Mouse (Mus musculus): ENCODE results near the gene Sox18.

The Sox18 gene

DNA sequence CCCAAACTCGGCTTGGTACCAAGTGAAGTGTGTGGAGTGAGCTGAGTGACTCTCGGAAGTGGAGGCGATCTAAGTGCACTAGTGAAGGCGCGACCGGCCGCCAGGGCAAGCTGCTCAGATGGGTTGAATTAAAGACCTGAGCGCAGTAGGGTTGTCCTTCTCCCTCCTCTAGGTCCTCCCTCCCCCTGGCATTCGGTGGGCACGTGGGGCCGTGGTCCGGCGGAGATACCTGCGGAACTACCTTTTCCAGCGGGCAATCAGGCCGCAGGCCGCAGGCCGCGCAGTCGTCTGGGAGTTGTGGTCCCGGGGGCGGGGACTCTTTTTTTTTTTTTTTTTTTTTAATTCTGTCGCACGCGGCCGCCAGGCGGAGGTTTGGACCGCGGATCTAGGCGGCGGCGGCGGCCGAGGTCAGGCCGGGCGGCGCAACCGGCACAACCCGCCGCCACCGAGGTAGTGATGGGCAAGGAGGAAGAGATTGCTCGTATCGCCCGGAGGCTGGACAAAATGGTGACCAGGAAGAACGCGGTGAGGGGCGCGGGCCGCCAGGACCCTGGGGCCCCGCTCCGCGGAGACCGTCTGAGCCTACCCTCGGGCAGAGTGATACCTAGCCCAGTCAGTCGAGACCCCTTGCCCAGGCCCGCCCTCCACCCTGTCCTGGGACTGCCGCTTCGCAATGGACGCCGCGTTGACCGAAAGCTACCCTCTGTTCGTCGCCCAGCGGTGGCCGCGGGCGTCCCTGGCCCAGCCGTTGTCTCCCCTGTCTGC is 8.7 kb upstream of the Sox18 start, which contains the start of gene Tcea2:
Gene Tcea2, plus strand, starts transcription at position 360 of the 765 bp plus-strand sequence.
- DNase-seq: peak; percentile 85 to 89

- DNase-seq: peak; percentile 63 to 75
These were observed 7.3 kb upstream of the Sox18 start for GRCm38 (mm10) chr2:181678780-181679179.

DNA sequence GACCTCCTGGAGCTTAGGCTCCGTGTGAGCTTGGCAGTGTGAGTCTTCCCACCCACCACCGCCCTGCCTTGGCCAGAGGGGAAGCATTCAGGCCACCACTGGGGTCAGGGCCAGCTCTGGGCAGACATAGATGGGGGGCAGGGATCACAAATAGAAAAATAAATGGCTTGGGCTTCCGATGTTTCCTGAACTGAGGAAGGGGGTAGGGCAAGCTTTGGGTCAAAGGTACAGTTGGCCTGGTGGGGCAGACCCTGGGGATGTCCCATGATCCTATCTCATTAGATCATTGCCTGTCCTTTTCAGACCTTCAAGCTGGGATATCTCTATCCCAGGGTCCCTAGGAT is 6.3 kb upstream of the Sox18 start:
- no peak for DNase-seq

DNA sequence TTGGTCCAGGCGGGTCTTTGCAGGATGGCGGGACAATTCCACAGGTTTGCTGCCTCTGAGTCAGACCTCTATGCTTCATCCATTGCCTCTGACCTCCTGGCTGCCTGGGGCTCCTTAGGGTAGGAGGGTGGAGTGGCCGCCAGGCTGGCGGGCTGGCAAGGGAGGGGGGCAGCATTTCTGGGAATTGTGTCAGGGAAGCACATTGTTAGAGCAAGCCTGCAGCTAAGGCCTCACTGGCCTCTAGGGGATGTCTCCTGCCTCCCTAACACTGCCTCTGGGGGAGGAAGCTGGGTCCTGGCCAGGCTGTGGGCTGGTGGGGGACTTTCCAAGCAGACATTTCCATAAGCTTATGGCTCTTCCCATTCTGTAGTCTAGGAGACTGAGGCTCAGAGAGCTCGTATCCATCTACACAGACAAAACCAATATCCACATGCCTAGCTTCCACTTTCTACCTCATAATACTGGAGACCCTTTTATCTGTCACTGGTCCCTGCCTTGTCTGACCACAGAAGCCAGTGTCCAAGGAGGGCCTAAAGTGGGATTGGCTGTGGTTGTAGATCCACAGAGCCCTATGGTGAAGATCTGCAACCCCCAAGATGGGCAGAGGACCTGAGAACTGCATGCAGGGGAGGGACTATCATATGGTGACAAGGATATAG is 5.8 kb upstream of the Sox18 start:
- DNase-seq: no peak

DNA sequence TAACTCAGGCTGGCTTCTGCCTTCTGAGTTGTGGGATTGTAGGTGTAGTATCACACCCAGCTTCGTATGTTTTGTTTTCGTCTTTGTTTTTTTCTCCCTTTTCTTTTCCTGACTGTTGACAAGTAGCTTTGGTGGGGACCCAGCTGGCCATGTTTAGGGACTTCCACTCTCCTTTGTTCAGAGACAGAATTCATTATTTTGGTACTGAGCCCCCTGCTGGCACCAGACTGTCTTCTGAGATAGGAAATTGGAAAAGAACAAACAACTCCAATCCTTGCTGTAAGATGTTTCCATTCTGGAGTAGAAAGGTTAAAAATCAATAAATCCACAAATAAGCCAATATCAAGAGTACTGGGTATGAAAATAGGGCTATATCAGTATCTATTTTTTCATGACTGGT is 5.0 kb upstream of the Sox18 start:
- no peak for DNase-seq

- peak; percentile 44 to 64 for DNase-seq
These were observed 4.0 kb upstream of the Sox18 start for GRCm38 (mm10) chr2:181675454-181675853.

DNA sequence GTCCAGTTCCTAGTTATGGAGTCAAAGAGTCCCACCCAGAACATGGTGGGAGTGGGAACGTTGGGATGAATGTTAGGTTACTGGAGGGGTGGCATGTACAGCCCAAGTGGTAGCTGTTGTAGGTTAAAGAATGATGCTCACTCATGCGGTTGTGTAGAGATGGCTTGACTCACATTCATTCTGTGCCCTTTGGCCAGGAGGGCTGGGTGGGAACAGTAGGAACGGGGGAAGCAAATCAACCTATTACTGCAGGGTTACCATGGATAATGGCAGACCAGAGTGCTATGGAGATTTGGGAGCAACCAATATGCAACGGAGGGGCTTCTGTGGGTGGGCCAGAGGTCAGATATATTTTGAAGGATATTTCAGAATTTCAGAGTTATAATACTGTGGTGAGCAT is 3.5 kb upstream of the Sox18 start:
- no peak for DNase-seq

DNA sequence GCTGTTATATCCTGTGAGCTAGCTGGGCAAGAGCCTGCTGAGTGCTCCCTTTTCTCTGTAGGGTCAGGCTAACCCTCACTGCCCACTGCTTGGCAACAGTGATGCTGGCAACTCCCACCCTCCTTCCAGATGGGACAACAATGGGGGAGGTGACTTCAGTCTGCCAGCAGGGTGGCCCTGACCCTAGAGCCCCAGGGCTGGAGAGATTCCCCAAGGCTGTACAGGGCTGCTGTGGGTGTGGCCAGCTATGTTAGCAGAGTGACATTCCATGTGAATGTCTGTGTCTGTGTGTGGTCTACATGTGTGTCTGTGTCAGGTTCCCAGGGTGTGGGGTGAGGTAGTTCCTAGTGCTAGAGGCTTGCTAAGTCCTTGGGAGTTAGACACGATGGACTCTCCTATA is 2.1 kb upstream of the Sox18 start:
- DNase-seq: no peak

GRCm38 (mm10) chr2:181671984-181672383 is 544 bp upstream of the Sox18 start:
- DNase-seq: no peak

GRCm38 (mm10) chr2:181670913-181671311 is 528 bp downstream of the Sox18 start:
- no peak for DNase-seq

- no peak for DNase-seq
These were observed 1.0 kb downstream of the Sox18 start for GRCm38 (mm10) chr2:181670285-181670912.

GRCm38 (mm10) chr2:181663298-181663630 is 8.2 kb downstream of the Sox18 start:
- DNase-seq: no peak

DNA sequence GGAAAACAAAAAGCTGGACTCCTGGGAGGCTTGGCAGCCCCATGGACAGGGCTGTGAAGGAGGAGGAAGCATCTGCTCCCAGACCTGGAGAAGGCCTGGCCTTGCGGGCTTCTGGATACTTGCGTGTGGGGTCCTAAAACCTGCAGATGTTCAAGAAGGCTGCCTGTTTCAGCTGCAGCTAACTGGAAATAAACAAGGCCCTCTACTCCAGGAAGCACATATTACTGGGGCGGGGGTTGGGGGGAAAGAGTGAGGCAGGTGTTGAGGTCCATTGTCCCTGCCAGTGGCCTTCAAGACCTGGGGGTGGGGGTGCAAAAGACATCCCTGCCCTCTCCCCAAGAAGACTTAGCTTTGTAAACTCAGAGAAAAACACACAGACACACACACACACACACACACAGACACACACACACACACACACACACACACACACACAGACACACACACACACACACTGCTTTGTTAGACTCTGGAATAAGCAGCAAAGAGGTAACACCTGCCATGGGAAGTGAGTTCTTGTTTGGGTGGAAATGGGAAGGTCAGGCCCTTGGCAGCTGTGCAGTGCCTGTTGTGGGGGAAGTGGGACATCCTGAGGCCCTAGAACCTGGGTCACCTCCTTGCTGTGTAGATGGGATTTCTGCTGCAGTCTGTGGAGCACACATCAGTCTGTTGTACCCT is 8.7 kb downstream of the Sox18 start:
- DNase-seq: no peak

DNA sequence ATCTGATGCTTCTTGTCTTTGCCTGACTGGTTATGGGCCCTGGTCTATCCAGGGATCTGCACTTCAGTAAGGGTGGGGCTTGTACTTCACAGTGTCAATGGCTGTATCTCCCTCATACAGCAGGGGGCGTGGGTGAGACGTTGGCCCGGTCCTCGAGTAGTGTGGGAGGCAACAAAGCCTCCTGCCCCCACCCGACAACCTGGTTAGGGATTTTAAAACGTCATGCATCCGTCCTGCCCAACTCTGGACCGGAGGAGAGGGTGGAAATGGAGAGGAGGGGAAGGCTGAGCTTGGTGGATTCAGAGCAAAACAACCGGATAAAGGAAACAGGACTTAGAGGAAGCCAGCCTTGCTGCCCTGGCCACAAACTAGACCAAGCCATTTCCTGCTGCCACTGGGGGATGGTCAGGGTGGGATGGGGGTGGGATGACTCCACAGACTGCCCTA is 11.8 kb downstream of the Sox18 start:
- DNase-seq: peak; percentile 79 to 88

DNA sequence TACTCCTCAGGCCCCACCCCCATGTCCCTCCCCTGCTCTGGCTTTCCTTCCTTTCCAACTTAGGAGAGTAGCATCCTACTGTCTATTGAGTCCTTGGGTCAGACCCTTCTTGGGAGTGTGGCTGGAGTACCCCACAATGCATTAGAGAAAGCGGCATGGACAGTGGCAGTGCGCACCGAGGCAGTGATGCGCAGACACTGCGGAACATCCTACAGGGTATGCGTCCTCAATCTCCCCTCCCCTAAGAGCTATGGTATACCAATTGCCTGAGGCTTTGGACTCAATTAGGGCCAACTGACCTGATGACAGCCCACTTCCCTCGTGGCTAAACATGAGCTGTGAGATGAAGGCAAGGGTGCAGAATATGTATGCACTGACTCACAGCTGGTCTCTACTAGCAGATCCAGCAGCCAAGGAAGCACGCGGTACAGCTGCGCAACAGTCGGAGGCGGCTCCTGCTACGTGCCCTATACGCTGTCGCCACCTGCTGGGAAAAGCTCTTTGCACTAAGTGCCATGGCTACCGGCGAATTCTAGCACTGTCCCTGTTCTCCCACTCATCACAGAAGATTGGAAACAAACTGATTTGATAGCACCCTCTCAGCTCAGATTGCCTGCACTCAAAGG is 12.4 kb downstream of the Sox18 start:
- DNase-seq: peak in 1 of 2 experiments; percentile 48

GRCm38 (mm10) chr2:181658528-181658927 is 12.9 kb downstream of the Sox18 start:
- DNase-seq: peak in 1 of 2 experiments; percentile 40

- no peak for DNase-seq
These were observed 14.0 kb downstream of the Sox18 start for GRCm38 (mm10) chr2:181657441-181657840.

DNA sequence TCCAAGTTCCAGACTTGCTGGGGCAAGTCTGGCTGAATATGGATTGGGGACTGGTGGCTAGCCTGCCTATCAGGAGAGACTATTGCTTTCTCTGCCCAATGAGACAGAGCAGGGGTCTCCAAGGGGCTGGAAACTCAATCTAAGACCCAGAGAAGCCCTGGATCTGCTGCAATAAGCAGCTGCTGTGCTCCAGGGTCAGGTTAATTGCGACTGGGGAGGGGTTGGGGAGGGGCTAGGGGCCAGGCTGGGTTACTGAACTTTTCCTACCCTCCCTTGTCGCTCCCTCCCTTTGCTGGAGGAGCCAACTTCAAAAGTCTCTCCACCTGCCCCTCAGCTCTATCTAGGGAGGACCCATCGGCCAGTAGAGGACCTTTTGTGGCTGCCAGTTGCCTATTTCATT is 14.7 kb downstream of the Sox18 start, which contains the start of gene Gm29797:
Gene Gm29797, plus strand, starts transcription at position 301 of the 400 bp plus-strand sequence.
- DNase-seq: no peak

- DNase-seq: no peak
These were observed 17.9 kb downstream of the Sox18 start for GRCm38 (mm10) chr2:181653523-181653922.

GRCm38 (mm10) chr2:181653065-181653464 is 18.4 kb downstream of the Sox18 start:
- DNase-seq: no peak

DNA sequence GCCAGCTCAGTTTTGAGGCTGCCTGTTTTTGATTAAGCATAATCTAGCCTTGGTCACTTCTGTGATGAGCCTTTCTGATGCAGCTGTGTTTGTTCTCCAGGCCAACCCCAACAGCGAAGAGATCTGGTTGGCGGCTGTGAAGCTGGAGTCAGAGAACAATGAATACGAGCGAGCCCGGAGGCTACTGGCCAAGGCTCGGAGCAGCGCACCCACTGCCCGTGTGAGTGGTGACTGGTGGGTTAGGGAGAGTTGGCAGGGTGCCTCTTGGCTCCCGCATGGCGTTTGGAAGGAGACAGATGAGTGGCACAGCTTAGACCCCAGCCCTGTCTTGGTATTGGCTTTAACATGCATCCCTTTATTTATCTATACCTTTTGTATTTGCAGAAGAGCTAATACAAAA is 22.5 kb downstream of the Sox18 start:
- peak in 1 of 2 experiments; percentile 14 for DNase-seq

DNA sequence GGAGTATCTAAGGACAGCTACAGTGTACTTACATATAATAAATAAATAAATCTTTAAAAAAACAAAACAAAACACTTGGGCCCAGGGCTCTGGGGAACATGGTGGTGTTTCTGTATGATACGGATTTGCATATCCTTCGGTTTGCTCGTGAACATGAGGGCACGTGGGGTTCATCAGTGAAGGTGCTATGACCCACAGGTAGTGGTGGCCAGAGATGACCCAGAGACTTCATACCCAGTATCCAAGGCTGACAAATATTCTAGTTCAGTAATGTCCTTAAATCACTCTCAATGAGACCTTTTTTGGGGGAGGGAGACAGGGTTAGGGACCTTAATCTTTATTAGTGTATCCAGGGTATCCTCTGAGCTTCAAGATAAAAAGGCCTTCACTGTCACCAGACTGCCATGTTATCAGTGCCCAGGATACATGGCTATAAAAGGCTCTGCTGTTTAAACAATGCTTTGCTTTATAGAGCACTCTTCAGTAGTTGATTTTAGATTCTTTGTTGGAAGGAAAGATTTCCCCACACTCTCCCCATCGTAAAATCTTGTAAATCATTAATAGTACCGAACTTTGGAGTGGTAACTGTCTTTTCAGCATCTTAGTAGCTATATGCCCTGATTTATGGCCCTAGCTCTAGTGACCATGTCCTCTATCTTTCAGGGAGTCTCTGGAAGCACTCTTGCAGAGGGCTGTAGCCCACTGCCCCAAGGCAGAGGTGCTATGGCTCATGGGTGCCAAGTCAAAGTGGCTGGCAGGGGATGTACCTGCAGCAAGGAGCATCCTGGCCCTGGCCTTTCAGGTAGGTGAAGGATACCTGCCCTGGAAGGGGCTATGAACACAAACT is 24.6 kb downstream of the Sox18 start:
- DNase-seq: no peak
